Comparison of ENCODE assay signal across 10 mouse cellular contexts in genomic region chr9:14059228-14059779, GRCm38 (mm10).
A peak's percentile ranks its signal among the peaks of the same experiment; 100 is the strongest.
DNase-seq lines count a peak whose midpoint lies in the region; ATAC-seq and TF ChIP-seq lines count a peak whose summit lies in the region.
"Had no signal": no experiment of that assay in that cellular context is flagged by ENCODE, and none has a peak within 500 bp of the region (broad histone marks: within the 10 kb centered on the region; RNA-seq: fewer than 3 reads in every experiment).

No protein-coding gene starts in this region.

- H3K4me2 ChIP-seq in forebrain, embryonic 13.5 days: no peak overlapping the region
- H3K4me2 ChIP-seq in midbrain, postnatal 0 days (ENCODE audit: low read depth, low read length, poor library complexity, severe bottlenecking): no peak overlapping the region
- H3K4me2 ChIP-seq: lung, embryonic 15.5 days had no signal

- no peak overlapping the region for H3K9ac ChIP-seq in forebrain, embryonic 13.5 days
- H3K9ac ChIP-seq in midbrain, postnatal 0 days (replicated peaks; ENCODE audit: low read length, poor library complexity, severe bottlenecking): no peak overlapping the region
- H3K9ac ChIP-seq: lung, embryonic 15.5 days had no signal

- no peaks in the 10 kb centered on the region for H3K27me3 ChIP-seq in forebrain, embryonic 13.5 days
- no peaks in the 10 kb centered on the region for H3K27me3 ChIP-seq in midbrain, postnatal 0 days (ENCODE audit: insufficient read depth, low read length)
- H3K27me3 ChIP-seq: lung, embryonic 15.5 days had no signal

- no peaks in the 10 kb centered on the region for H3K36me3 ChIP-seq in forebrain, embryonic 13.5 days (ENCODE audit: poor library complexity, severe bottlenecking)
- no peaks in the 10 kb centered on the region for H3K36me3 ChIP-seq in midbrain, postnatal 0 days (ENCODE audit: insufficient read depth, low read length)
- H3K36me3 ChIP-seq: lung, embryonic 15.5 days had no signal

- H3K4me3 ChIP-seq in forebrain, embryonic 13.5 days: no peak overlapping the region
- no peak overlapping the region for H3K4me3 ChIP-seq in midbrain, postnatal 0 days (ENCODE audit: low read depth, low read length)
- H3K4me3 ChIP-seq: lung, embryonic 15.5 days had no signal

- H3K9me3 ChIP-seq in forebrain, embryonic 13.5 days (replicated peaks): no peaks in the 10 kb centered on the region
- no peaks in the 10 kb centered on the region for H3K9me3 ChIP-seq in midbrain, postnatal 0 days (ENCODE audit: low read length)
- H3K9me3 ChIP-seq: lung, embryonic 15.5 days had no signal

- no peak overlapping the region for H3K27ac ChIP-seq in forebrain, embryonic 13.5 days
- no peak overlapping the region for H3K27ac ChIP-seq in midbrain, postnatal 0 days (ENCODE audit: low read depth, low read length)
- H3K27ac ChIP-seq: lung, embryonic 15.5 days had no signal

- peak; percentile 47 for TF ChIP-seq CTCF in midbrain, postnatal 0 days (IDR thresholded peaks at IDR 0.05)

- peaks cover 21% of the 10 kb centered on the region for H3K4me1 ChIP-seq in forebrain, embryonic 13.5 days
- H3K4me1 ChIP-seq in midbrain, postnatal 0 days (ENCODE audit: insufficient read depth, low read length): peaks cover 8% of the 10 kb centered on the region; the same call in 1 of the 2 replicates
- H3K4me1 ChIP-seq: lung, embryonic 15.5 days had no signal

- DNase-seq in embryo, embryonic 10.5 days (ENCODE audit: low spot score): peak; percentile 30
- DNase-seq in embryo, embryonic 9.5 days (ENCODE audit: extremely low spot score): no peak
- peak; percentile 27 to 45 for DNase-seq in left cerebral cortex, postnatal 10 days (ENCODE audit: extremely low spot score in 1 of 2, low spot score in 2 of 2)
- no peak for DNase-seq in left cerebral cortex, adult 9 months (ENCODE audit: low spot score in 2 of 2)
- peak; percentile 22 for DNase-seq in midbrain, postnatal 0 days (ENCODE audit: low spot score)
- no peak for DNase-seq in retina, postnatal 1 day
- DNase-seq: cerebellum, postnatal 14 days had no signal

- 17% methylated on average over 7 of the region's 7 CpGs for WGBS in forebrain, embryonic 13.5 days
- WGBS in midbrain, postnatal 0 days: 31% methylated on average over 7 of the region's 7 CpGs

- intact Hi-C loops in left cerebral cortex, postnatal 10 days (cut with DNase I): no loop called here

- peak; percentile 52 for ATAC-seq in forebrain, embryonic 13.5 days
- no peak for ATAC-seq in midbrain, postnatal 0 days (ENCODE audit: low FRiP score)
- ATAC-seq in monocyte, adult 5-6 weeks (replicated peaks; ENCODE audit: insufficient number of reproducible peaks, low FRiP score, low TSS enrichment, poor library complexity, severe bottlenecking): no peak

Comparison
In these comparisons a context has a peak if more than half of its experiments do, and no peak if none do; other contexts are left out.
1. DNase-seq: peak in embryo, embryonic 10.5 days (single experiment), left cerebral cortex, postnatal 10 days (2 of 2) and midbrain, postnatal 0 days (single experiment); none in embryo, embryonic 9.5 days (single experiment), left cerebral cortex, adult 9 months (0 of 2) and retina, postnatal 1 day (single experiment).